Mouse (Mus musculus): ENCODE data around the gene Afg3l1.

GRCm38 (mm10) chr8:123536990-123537380 is 59.3 kb downstream of the Afg3l1 start:
- TF ChIP-seq POLR2A (IDR thresholded peaks at IDR 0.05; ENCODE audit: low read depth, low read length) (no peak), CTCF (IDR thresholded peaks at IDR 0.05; ENCODE audit: extremely low read depth, insufficient read length, insufficient replicate concordance, low read depth, low read length) (no peak)
